Mouse (Mus musculus) urinary bladder, postnatal 14 days (tissue): ENCODE measurements around the gene Fam162a.
"Not testable (repeated sequence)": the region's sequence is repeated elsewhere in the genome, so short reads cannot be mapped to it uniquely, and the experiment has no call there.

ENCODE experiments used
- DNase-seq: peaks from one replicate; pipeline ENCODE4 v3.0.0; 2021; ENCODE audit warnings: low spot score

Gene Fam162a

GRCm38 (mm10) chr16:36071450-36072379, at the start of gene Fam162a, which contains the start of gene Ccdc58:
TSS of gene Fam162a (minus strand) at chr16:36071594.
TSS of gene Ccdc58 (plus strand) at chr16:36071685.
- peak; percentile 92 for DNase-seq

- DNase-seq, result not testable (repeated sequence)
These were observed 44.4 kb upstream of the Fam162a start for GRCm38 (mm10) chr16:36115751-36116150.

GRCm38 (mm10) chr16:36111486-36111885, 40.1 kb upstream of the Fam162a start:
- DNase-seq, result not testable (repeated sequence)

- no peak for DNase-seq
These were observed 30.8 kb upstream of the Fam162a start for GRCm38 (mm10) chr16:36102211-36102610.

GRCm38 (mm10) chr16:36101526-36101925, 30.1 kb upstream of the Fam162a start:
- no peak for DNase-seq

- not testable (repeated sequence) for DNase-seq
These were observed 26.6 kb upstream of the Fam162a start for GRCm38 (mm10) chr16:36097813-36098499.

- no peak for DNase-seq
These were observed 22.7 kb upstream of the Fam162a start for GRCm38 (mm10) chr16:36094079-36094478.

- no peak for DNase-seq
These were observed 19.6 kb upstream of the Fam162a start for GRCm38 (mm10) chr16:36090785-36091509.

GRCm38 (mm10) chr16:36089850-36090616, 18.6 kb upstream of the Fam162a start:
- DNase-seq, result no peak

- DNase-seq, result no peak
These were observed 17.7 kb upstream of the Fam162a start for GRCm38 (mm10) chr16:36089065-36089464.

GRCm38 (mm10) chr16:36087846-36088245, 16.5 kb upstream of the Fam162a start:
- no peak for DNase-seq

GRCm38 (mm10) chr16:36079916-36080315, 8.5 kb upstream of the Fam162a start:
- no peak for DNase-seq

- DNase-seq, result no peak
These were observed 3.4 kb upstream of the Fam162a start for GRCm38 (mm10) chr16:36074772-36075171.

GRCm38 (mm10) chr16:36072410-36073011, 1.1 kb upstream of the Fam162a start:
- DNase-seq, result no peak

- DNase-seq, result no peak
These were observed 334 bp downstream of the Fam162a start for GRCm38 (mm10) chr16:36071071-36071449.

- no peak for DNase-seq
These were observed 1.4 kb downstream of the Fam162a start for GRCm38 (mm10) chr16:36069819-36070575.

- DNase-seq, result no peak
These were observed 3.0 kb downstream of the Fam162a start for GRCm38 (mm10) chr16:36068356-36068755.

- no peak for DNase-seq
These were observed 3.7 kb downstream of the Fam162a start for GRCm38 (mm10) chr16:36067694-36068093.

GRCm38 (mm10) chr16:36064904-36065303, 6.5 kb downstream of the Fam162a start:
- no peak for DNase-seq

GRCm38 (mm10) chr16:36063315-36063714, 8.1 kb downstream of the Fam162a start:
- DNase-seq, result no peak
